Mouse (Mus musculus): ENCODE data around the gene Gm20696. TPM values are rescaled to one million over a fixed set of nuclear protein-coding genes. Genes with fewer than 3 reads are reported as not detected.

Gene Gm20696
- polyA plus RNA-seq, 1 experiment = 0.24 TPM

DNA sequence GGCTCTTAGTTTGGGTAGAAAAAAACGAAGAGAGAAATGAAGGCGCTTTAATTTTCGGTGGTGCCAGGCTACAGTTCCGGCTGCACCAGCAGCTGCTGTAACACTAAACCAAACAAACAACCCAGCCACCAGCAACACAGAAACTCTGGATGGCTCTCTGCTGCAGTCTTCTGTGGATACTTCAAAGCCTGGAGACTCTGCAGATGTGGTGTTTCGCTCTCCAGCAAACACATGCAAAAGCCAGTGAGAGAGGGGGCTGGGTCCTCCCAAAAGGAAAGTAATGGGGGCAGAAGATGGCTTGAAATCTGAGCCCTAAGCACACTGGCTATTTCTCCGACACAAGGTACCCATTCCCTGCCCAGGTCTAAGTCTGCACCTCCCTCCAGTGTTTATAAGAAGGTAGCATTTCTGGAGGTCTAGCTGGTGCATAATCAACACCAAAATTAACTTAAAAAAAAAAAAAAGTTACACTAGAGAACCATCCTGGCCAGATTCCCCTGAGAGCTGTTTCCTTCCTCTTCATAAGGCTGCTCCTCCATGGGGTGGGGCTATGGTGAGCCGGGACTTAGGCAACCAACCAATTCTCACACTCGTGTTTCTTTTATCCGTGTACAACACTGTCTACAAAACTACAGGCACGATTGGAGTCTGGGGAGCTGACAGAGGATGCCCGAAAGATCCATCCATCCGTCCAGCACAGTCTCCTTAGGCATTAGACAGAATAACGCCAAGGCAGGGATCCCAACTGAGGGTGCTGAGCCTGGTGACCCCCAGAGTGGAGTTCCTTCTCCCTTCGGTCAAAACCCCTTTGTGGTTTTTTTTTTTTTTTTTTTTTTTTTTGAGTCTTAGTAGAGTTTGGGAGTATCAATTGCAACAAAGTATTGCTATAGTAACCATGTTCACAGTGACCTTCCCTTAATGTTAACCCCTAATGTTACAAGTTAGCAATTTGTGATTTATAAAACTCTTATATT lies 55.9 kb downstream of the Gm20696 start:
- H3K27me3 ChIP-seq (ENCODE audit: control insufficient read depth, insufficient read depth, low read length, poor library complexity, severe bottlenecking) = no peaks in the 10 kb centered on the region
- TF ChIP-seq EP300 (IDR thresholded peaks at IDR 0.05; ENCODE audit: insufficient read depth, low read depth, low read length) (no peak), CTCF (IDR thresholded peaks at IDR 0.05; ENCODE audit: low read depth, low read length) (no peak), POLR2A (IDR thresholded peaks at IDR 0.05; ENCODE audit: insufficient read depth, low read length) (no peak)
- H3K27ac ChIP-seq (ENCODE audit: insufficient read depth, low read length) = no peak overlapping the region
- H3K9ac ChIP-seq (ENCODE audit: low read depth, poor library complexity, severe bottlenecking) = no peak overlapping the region
- H3K36me3 ChIP-seq (ENCODE audit: control insufficient read depth, insufficient read depth, low read length, poor library complexity, severe bottlenecking) = no peaks in the 10 kb centered on the region
- H3K4me1 ChIP-seq (ENCODE audit: control insufficient read depth, insufficient read depth, low read length) = no peaks in the 10 kb centered on the region
- no peaks in the 10 kb centered on the region for H3K9me3 ChIP-seq (replicated peaks; ENCODE audit: control insufficient read depth, insufficient read depth, low read length, poor library complexity, severe bottlenecking)
- H3K4me3 ChIP-seq (ENCODE audit: low read depth, low read length) = no peak overlapping the region

GRCm38 (mm10) chr6:99606079-99606478 lies 60.5 kb downstream of the Gm20696 start:
- no peak for TF ChIP-seq CTCF (IDR thresholded peaks at IDR 0.05; ENCODE audit: low read depth, low read length)
- no peak for TF ChIP-seq POLR2A (IDR thresholded peaks at IDR 0.05; ENCODE audit: insufficient read depth, low read length)
- TF ChIP-seq EP300 (IDR thresholded peaks at IDR 0.05; ENCODE audit: insufficient read depth, low read depth, low read length) = no peak
- no peaks in the 10 kb centered on the region for H3K36me3 ChIP-seq (ENCODE audit: control insufficient read depth, insufficient read depth, low read length, poor library complexity, severe bottlenecking)
- H3K27ac ChIP-seq (ENCODE audit: insufficient read depth, low read length) = no peak overlapping the region

GRCm38 (mm10) chr6:99604758-99605157 lies 61.8 kb downstream of the Gm20696 start:
- Histone ChIP-seq H3K4me3 (ENCODE audit: low read depth, low read length) (no peak overlapping the region), H3K4me1 (ENCODE audit: control insufficient read depth, insufficient read depth, low read length) (no peaks in the 10 kb centered on the region), H3K27me3 (ENCODE audit: control insufficient read depth, insufficient read depth, low read length, poor library complexity, severe bottlenecking) (no peaks in the 10 kb centered on the region), H3K9me3 (replicated peaks; ENCODE audit: control insufficient read depth, insufficient read depth, low read length, poor library complexity, severe bottlenecking) (no peaks in the 10 kb centered on the region), H3K36me3 (ENCODE audit: control insufficient read depth, insufficient read depth, low read length, poor library complexity, severe bottlenecking) (no peaks in the 10 kb centered on the region), H3K27ac (ENCODE audit: insufficient read depth, low read length) (no peak overlapping the region), H3K9ac (ENCODE audit: low read depth, poor library complexity, severe bottlenecking) (no peak overlapping the region)
- TF ChIP-seq EP300 (IDR thresholded peaks at IDR 0.05; ENCODE audit: insufficient read depth, low read depth, low read length) = no peak
- no peak for TF ChIP-seq CTCF (IDR thresholded peaks at IDR 0.05; ENCODE audit: low read depth, low read length)
- no peak for TF ChIP-seq POLR2A (IDR thresholded peaks at IDR 0.05; ENCODE audit: insufficient read depth, low read length)

More at GRCm38 (mm10) chr6:99606079-99606478, 60.5 kb downstream of the Gm20696 start:
- Histone ChIP-seq H3K4me1 (ENCODE audit: control insufficient read depth, insufficient read depth, low read length) (no peaks in the 10 kb centered on the region), H3K4me3 (ENCODE audit: low read depth, low read length) (no peak overlapping the region), H3K9ac (ENCODE audit: low read depth, poor library complexity, severe bottlenecking) (no peak overlapping the region), H3K27me3 (ENCODE audit: control insufficient read depth, insufficient read depth, low read length, poor library complexity, severe bottlenecking) (no peaks in the 10 kb centered on the region), H3K9me3 (replicated peaks; ENCODE audit: control insufficient read depth, insufficient read depth, low read length, poor library complexity, severe bottlenecking) (no peaks in the 10 kb centered on the region)

DNA sequence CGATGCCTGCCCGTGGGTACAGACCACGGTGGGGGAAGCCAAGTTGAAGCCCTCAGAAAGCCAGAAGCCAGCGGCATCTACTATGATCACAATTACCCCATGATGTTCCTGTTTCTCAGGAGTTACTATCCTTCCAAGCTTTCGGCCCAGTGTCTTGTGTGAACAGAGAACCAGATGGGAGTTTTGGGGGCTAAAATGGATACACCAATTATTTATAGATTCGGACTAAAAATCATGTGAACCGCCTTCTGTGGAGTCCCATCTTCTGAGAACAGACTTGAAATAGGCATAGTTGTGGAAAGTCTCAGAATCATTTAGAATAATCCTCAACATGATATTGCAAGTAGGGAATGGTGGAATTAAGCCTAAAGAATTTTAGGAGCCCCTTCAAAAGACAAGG lies 64.2 kb downstream of the Gm20696 start:
- no peaks in the 10 kb centered on the region for H3K36me3 ChIP-seq (ENCODE audit: control insufficient read depth, insufficient read depth, low read length, poor library complexity, severe bottlenecking)
- H3K27me3 ChIP-seq (ENCODE audit: control insufficient read depth, insufficient read depth, low read length, poor library complexity, severe bottlenecking) = no peaks in the 10 kb centered on the region
- H3K4me3 ChIP-seq (ENCODE audit: low read depth, low read length) = no peak overlapping the region
- TF ChIP-seq CTCF (IDR thresholded peaks at IDR 0.05; ENCODE audit: low read depth, low read length) = no peak
- no peak for TF ChIP-seq EP300 (IDR thresholded peaks at IDR 0.05; ENCODE audit: insufficient read depth, low read depth, low read length)
- no peak overlapping the region for H3K9ac ChIP-seq (ENCODE audit: low read depth, poor library complexity, severe bottlenecking)
- no peaks in the 10 kb centered on the region for H3K4me1 ChIP-seq (ENCODE audit: control insufficient read depth, insufficient read depth, low read length)
- H3K9me3 ChIP-seq (replicated peaks; ENCODE audit: control insufficient read depth, insufficient read depth, low read length, poor library complexity, severe bottlenecking) = no peaks in the 10 kb centered on the region
- no peak overlapping the region for H3K27ac ChIP-seq (ENCODE audit: insufficient read depth, low read length)

GRCm38 (mm10) chr6:99600886-99601285 lies 65.7 kb downstream of the Gm20696 start:
- Histone ChIP-seq H3K4me3 (ENCODE audit: low read depth, low read length) (no peak overlapping the region), H3K27ac (ENCODE audit: insufficient read depth, low read length) (no peak overlapping the region), H3K36me3 (ENCODE audit: control insufficient read depth, insufficient read depth, low read length, poor library complexity, severe bottlenecking) (no peaks in the 10 kb centered on the region), H3K9ac (ENCODE audit: low read depth, poor library complexity, severe bottlenecking) (no peak overlapping the region), H3K4me1 (ENCODE audit: control insufficient read depth, insufficient read depth, low read length) (no peaks in the 10 kb centered on the region), H3K27me3 (ENCODE audit: control insufficient read depth, insufficient read depth, low read length, poor library complexity, severe bottlenecking) (no peaks in the 10 kb centered on the region), H3K9me3 (replicated peaks; ENCODE audit: control insufficient read depth, insufficient read depth, low read length, poor library complexity, severe bottlenecking) (no peaks in the 10 kb centered on the region)
- no peak for TF ChIP-seq EP300 (IDR thresholded peaks at IDR 0.05; ENCODE audit: insufficient read depth, low read depth, low read length)
- TF ChIP-seq CTCF (IDR thresholded peaks at IDR 0.05; ENCODE audit: low read depth, low read length) = no peak
- TF ChIP-seq POLR2A (IDR thresholded peaks at IDR 0.05; ENCODE audit: insufficient read depth, low read length) = no peak

DNA sequence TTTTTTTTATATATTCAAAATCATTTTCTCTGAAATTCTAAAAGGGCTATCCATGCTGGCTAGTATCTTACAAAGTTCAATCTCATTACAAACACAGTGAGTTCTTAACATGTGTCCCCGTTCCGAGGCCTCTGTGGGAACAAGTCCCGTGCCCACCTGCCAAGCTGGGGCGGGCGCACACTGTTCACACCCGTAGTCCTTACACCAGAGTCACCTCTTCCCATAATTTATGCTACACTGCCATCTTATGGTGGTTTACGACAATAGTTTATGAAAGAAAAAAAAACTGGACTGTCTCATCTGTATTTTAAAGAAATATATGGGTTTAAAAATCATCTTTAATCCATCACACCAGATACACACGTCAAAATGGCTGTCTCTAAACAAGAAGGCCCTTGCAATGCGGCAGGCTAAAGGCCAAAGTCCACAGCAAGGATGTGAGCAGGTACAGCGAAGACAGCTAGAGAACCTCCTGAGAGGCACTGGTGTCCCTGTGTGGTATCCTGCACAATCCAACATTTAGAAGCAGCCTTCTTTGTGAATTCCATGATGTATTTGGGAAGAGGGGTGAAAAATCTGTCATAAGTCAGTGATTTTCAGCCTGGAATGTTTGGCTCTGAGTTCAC lies 66.3 kb downstream of the Gm20696 start:
- Histone ChIP-seq H3K27ac (ENCODE audit: insufficient read depth, low read length) (no peak overlapping the region), H3K36me3 (ENCODE audit: control insufficient read depth, insufficient read depth, low read length, poor library complexity, severe bottlenecking) (no peaks in the 10 kb centered on the region), H3K4me1 (ENCODE audit: control insufficient read depth, insufficient read depth, low read length) (no peaks in the 10 kb centered on the region), H3K9ac (ENCODE audit: low read depth, poor library complexity, severe bottlenecking) (no peak overlapping the region), H3K27me3 (ENCODE audit: control insufficient read depth, insufficient read depth, low read length, poor library complexity, severe bottlenecking) (no peaks in the 10 kb centered on the region), H3K4me3 (ENCODE audit: low read depth, low read length) (no peak overlapping the region), H3K9me3 (replicated peaks; ENCODE audit: control insufficient read depth, insufficient read depth, low read length, poor library complexity, severe bottlenecking) (no peaks in the 10 kb centered on the region)
- TF ChIP-seq POLR2A (IDR thresholded peaks at IDR 0.05; ENCODE audit: insufficient read depth, low read length) (no peak), EP300 (IDR thresholded peaks at IDR 0.05; ENCODE audit: insufficient read depth, low read depth, low read length) (no peak), CTCF (IDR thresholded peaks at IDR 0.05; ENCODE audit: low read depth, low read length) (no peak)

Data from ES-Bruce4 (cell line).